Mouse (Mus musculus) cerebellum, adult 9-10 months (tissue): Measurements from ENCODE around the gene Anapc15.

Experiments used
- DNase-seq: peaks from one replicate; pipeline ENCODE4 v3.0.0; 2022

Anapc15 gene

DNA sequence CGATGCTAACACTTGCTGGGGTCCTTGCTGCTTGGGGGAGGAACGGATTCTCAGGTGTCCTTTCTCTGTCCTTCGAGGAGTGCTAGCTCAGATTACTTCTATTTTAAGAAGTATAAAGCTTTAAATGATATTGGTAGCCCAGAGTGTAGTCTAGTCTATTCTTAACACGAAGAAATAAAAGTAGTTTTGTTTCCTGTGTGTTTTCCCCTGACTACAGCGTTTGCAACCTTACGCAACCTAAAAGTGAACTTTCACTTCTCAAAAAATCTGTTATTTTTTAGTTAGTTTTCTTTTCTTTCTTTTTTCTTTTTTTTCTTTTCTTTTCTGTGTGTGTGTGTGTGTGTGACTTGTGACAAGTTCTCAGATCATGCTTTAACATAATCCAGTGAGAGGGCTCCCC, 11.8 kb upstream of the Anapc15 start:
- DNase-seq: no peak

DNA sequence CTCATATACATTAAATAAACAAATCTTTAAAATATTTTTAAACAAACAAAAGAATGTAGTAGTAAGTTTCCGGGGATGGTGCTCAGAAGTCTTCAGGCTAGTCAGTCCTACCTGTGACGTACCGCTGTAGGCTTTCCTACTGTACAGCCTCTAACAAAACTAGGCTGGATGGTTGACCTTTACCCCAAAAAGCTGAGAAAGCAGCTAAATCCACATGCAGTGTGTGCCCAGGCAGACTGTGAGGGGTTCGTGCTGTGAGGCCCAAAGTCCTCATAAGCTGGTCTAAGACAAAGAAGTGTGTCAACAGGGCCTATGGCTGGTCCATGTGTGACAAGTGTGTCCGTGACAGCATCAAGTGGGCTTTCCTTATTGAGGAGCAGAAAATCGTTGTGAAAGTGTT, 10.7 kb upstream of the Anapc15 start:
- DNase-seq: no peak

DNA sequence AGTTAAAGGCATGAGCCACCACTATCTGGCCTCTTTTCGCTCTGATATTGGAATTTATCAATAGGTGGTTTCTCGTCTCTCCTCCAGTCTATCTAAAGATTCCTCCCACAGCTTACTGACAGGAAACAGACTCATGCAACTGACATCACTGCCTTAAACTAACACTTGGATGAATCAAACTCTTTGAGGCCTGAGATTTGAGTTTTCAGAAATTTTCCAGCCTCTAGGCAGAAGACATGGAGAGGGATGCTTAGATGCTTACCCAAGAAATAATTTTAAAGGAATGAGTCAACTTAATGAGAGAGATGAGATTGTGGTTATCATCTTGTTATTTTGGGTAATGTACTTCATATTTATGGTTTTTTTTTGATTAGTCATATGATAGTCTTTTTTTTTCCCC, 9.7 kb upstream of the Anapc15 start:
- no peak for DNase-seq

DNA sequence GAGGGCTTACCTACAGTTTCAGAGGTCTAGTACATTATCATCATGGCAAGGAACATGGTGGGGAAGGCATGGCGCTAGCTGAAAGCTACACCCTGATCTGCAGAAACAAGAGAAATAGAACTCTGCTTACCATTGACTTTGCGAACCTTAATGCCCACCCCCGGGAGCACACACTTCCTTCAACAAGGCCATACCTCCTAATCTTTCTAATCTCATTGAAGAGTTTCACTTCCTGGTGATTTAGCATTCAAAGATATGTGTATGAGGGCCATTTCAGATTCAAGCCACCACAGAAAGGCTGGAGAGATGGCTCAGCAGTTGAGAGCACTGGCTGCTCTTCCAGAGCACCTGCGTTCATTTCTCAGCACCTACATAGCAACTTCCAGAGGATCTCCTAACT, 6.4 kb upstream of the Anapc15 start, which contains the start of gene Folr2:
Gene Folr2, minus strand, starts transcription at position 101 of the 400 bp plus-strand sequence.
- no peak for DNase-seq

DNA sequence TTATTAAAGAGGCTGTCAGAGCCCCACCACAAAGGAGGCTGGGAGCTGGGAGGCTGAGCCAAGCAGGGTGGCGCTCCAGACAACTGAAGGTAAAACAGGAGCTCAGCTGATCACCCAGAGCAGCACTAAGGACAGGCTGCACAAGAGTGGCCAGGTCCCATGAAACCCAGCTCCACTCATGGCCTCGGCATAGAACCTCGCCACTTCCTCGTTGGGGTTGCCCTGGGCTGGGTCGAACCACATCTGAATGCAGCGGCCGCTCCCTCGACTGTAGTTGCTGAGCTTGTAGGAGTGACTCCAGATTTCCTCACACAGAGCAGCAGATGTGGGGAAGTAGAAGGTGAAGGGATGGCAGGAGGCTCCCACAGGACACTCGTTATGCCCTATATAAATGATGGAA, 5.2 kb upstream of the Anapc15 start:
- no peak for DNase-seq

DNA sequence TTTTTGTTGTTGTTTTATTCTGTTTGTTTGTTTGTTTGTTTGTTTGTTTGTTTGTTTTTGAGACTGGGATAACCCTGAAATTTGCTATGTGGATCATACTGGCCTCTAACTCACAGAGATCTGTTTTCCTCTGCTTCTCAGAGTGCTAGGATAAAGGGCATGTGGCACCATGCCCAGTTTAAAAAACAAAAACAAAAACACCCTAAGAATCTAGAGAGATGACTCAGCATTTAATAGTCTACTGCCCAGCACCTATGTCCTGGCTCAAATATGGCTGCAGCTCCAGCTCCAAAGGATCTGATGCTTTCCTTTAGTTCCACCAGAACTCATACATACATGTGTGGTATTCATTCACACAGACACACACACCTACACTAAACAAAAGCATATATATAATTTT, 2.5 kb upstream of the Anapc15 start:
- DNase-seq: no peak

DNA sequence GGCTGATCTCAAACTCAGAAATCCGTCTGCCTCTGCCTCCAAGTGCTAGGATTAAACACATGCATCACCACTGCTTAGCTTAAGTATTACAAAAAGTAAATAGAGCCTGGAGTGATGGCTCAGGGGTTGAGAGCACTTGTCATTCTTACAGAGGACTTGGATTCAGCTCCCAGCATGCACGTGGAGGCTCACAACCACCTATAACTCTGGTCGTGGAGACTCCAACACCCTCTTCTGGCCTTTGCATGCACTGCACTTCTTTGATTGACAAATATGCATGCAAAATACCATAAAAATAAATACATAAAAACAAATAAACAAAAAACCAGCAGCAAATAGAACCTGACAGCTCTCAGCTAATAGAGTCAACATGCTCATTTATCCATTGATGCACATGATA, 1.2 kb upstream of the Anapc15 start:
- DNase-seq: no peak

DNA sequence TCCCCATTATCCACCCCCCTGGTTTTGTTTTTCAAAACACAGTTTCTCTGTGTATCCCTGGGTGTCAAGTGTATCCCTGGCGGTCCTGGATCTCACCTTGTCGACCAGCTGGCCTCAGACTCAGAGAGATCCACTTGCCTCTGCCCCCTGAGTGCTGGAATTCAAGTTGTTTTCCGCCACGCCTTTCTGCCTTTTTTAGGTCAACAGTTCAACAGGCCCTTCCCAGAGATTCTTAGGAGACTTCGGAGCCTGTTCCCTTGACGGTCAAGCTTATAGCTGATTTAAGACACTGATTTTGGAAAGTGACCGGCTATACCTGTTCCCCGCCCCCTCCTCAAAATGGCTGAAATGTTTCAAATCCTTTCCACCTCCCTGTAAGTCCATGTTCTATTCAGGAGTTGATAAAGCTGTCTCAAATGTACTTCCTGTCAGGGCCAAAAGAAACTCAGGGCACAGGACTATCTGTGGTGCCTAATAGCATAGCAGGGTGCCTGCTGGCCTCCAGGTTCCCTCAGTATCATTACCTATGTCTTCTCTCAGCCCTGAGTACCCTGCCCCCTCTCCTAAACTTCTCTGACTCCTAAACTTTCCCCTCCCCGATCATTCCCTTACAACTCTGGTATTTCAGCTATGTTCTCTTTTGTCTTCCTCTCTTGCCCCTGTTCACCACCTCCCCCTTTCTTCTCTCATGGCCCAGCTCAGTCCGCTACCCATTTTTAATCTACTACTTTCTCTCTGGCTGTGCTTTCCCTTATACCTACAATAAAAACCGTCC, 3.2 kb downstream of the Anapc15 start:
- DNase-seq: no peak

DNA sequence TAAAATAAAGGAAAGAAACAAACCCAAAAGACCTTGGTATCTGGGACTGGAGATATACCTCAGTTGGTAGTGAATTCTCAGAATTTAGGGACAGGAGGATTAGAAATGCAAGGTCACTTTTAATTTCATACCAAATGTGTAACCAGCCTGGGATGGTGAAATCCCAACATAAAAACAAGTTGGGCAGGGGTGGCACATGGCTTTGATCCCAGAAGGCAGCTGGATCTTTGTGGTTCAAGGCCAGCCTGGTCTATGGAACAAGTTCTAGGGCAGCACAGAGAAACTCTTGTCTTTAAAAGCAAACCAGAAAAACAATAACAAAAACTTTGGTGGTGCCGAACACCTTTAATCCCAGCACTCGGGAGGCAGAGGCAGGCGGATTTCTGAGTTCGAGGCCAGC, 4.0 kb downstream of the Anapc15 start:
- no peak for DNase-seq

DNA sequence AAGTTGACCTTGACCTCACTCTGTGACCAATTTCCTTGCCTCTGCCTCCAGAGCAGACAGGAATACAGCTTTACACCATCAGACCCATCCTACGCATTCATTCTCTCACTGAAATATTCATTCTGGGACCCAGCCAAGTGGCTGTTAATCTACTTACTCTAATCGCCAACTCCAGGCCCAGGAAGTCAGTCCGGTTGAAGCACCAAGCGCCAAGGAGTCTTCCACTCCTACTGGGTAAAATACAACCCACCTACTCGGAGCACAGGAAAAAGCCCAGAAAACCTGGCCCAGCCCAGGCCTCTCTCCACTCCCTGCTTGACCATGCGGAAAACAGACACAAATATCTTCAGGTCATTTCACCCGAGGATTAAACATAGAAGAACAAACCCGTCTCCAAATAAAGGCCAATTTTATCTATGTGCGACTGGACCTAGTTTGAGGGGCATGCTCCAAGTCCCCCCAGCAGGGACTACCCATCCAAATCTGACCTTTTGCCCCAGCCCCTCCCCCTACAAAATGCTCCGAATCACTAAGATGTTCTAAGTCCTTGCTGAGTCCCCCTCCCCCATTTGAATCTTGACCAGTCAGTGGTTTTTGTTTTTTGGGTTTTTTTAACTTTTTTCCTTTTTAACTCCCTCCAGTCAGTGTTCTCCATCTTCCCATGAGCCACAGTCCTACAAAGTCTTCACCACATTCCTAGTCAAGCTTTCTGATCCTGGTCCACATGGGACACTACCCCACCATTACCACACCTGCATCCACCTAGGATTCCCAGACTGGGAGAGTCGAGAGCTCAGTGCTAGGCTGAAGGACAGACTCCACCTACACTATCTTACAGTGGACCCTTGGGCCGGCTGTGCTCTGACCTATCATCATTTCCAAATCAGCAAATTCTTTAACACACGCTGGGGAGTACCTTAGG, 5.0 kb downstream of the Anapc15 start:
- no peak for DNase-seq

DNA sequence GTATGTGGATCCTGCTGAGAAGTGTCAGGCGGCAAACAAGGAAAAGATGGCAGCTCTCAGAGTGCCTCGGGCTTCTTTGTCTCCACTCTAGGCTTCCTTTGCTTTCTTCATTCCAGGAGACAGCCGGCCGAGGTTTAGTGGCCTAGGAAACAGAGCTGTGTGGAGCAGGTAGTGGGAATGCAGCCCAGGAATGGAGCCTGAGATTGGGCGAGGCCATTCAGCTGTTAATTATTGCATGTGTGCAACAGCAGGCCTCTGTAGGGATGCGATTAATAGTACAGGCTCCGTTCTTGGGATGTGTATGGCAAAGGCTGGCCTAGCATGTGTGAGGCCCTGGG, 5.6 kb downstream of the Anapc15 start:
- no peak for DNase-seq

DNA sequence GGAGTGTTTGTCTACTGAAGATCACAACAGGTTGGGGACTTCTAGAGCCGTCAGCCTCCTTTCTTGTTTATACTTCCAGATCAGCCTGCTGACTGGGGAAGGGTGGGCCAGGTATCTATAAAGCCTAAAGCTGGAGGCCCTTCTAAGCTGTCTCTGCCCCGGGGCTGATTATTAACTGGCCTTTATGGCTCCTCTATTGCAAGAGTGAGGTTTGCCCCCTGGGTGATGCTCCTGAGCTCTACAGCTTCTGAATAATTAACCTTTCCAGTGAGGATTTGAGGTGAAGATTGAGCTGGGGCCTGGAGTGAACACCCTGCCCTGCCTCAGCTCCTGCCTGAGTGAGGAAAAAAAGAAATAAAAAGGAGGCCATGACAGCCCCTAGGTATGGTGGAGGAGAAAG, 7.1 kb downstream of the Anapc15 start, which contains the start of gene Folr1:
Gene Folr1, minus strand, starts transcription at position 160 of the 400 bp plus-strand sequence.
- DNase-seq: no peak

DNA sequence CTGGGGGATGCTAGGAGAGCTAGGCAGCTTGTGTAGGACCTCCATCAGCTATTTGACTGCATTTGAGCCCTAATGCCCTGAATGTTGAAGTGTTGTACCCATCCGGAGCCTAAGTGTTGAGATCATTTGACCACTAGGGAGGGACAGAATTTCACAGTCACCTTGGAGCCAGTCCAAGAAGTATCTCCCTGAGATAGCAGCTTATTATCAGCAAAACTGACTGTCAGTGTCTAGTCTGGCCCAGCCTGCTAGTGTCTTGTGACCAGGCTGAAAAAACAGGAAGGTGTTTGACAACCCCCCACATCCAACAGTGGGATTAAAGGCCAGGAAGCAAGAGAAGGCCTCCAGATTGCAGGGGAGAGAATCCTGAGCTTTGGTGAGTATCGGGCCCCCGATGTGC, 7.8 kb downstream of the Anapc15 start:
- DNase-seq: no peak

DNA sequence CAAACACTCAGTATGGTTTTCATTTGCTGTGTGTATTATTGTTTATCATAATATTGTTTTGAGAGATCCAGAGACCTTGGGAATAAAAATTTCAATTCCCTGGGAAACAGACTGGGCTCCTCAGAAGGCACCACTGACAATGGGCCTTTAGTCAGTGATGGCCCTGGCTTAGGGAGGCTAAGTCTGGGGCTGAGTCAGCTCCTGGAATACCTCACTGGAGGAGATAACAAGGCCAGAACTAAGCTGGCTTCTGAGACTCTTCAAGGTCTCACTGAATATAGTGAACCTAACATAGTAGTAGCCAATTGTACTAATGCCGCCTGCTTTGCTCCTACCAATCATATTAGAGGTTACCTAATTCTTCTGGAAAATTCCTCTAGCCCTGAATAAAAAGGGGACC, 12.5 kb downstream of the Anapc15 start:
- no peak for DNase-seq

DNA sequence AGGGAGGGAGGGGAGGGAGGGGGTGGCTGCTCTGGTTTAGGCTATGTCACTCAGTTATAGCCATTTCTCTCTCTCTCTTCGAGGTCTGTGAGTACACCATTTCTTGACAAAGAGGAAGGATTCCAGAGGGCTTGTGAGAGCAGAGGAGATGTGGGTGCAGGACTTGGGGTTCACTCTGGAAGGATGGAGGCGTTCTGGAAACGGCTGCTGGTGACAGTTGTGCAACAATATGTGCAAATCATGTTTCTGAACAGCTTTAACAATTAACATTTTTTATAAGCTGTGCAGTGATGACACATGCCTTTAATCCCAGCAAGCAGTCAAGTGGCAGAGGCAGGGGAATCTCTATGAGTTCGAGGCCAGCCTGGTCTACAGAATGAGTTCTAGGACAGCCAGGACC, 17.3 kb downstream of the Anapc15 start:
- no peak for DNase-seq

DNA sequence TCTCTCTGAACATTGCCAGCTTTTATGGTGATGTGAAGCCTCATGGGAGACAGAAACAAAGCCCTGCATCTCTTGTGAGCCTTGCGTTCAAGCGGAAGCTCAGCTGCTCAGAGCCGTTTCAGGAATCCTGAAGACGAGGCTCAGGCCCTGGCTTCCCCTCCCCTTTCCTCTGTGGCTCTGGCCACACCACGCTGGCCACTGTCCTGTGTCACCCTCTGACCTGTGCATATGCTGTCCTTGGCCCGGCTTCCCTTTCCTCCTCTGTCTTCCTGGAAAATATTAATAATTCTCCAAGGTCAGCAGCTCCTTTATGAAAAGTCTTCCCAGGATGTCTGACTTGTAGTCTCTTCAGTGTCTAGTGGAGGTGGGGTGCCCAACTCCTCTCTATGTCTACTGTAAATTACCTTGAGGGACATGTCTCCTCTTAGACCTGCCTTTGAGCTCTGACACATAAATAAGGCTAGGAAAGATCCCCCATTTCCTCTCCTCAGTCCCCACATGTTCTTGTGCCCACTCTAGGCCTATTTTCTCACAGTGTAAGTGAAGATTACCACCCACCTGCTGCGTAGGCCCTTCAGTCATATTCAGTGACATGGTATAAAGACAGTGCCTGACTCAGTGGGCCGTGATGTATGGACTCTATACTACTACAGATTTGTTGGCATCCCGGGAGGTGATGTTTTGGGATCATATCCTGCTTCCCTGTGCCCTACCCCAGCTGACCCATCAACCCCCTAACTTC, 19.1 kb downstream of the Anapc15 start:
- no peak for DNase-seq

DNA sequence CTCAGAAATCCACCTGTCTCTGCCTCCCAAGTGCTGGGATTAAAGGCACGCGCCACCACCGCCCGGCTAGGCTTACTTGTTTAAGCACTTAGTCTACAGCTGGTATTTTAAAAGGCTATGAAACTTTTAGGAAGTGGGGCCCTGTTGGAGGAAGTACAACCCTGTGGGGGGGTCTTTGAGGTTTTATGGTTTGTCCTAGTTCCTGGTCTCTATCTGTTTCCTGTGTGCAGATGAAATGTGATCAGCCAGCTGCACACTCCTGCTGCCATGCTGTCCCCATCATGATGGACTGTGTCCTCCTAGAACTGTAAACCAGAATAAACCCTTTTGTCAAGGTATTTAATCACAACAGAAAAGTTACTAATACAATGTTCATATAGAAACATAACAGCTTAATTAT, 20.6 kb downstream of the Anapc15 start:
- DNase-seq: no peak

DNA sequence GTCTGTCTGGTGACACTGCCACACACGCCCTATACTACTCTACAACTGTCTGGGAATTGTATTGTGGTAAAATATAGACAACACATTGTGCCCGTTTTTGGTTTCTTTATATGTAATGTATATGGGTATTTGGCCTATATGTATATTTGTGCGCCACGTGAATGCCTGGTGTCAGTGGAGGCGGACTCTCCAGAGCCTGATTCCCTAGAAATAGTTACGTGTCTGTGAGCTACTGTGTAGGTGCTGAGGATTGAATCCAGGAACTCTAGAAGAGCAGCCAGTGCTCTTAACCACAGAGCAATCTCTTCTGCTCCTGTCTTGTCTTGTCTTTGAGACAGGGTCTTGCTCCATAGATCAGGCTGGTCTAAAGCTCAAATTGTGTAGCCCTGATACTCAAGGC, 22.8 kb downstream of the Anapc15 start:
- DNase-seq: no peak

DNA sequence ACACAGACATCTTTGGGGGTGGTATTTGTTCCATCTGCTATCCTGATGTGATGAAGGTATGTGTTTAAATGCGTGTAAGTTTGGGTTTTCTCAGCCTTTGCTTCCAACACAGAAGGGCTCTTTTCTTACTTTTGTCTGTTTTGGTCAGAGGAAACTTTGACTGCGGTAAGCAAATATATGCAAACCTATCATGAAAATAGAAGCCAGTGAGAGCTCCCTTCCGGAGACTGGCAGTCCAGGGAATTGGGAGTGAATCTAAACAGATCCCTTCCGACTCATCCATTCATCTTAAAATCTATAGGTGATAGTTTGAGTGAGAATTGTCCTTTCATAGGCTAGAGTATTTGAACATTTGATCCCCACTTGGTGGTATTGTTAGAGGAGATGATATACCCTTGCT, 24.9 kb downstream of the Anapc15 start:
- no peak for DNase-seq

DNA sequence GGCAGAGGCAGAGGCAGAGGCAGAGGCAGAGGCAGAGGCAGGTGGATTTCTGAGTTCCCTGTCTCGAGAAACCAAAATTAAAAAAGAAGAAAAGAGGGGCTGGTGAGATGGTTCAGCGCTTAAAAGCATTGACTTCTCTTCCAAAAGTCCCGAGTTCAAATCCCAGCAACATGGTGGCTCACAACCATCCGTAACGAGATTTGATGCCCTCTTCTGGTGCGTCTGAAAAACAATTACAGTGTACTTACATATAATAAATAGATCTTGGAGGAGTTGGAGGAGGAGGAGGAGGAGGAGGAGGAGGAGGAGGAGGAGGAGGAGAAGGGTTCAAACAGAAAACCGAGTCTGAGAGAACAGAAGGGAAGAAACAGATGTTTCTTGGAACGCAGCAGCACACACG, 32.2 kb downstream of the Anapc15 start:
- DNase-seq: no peak

DNA sequence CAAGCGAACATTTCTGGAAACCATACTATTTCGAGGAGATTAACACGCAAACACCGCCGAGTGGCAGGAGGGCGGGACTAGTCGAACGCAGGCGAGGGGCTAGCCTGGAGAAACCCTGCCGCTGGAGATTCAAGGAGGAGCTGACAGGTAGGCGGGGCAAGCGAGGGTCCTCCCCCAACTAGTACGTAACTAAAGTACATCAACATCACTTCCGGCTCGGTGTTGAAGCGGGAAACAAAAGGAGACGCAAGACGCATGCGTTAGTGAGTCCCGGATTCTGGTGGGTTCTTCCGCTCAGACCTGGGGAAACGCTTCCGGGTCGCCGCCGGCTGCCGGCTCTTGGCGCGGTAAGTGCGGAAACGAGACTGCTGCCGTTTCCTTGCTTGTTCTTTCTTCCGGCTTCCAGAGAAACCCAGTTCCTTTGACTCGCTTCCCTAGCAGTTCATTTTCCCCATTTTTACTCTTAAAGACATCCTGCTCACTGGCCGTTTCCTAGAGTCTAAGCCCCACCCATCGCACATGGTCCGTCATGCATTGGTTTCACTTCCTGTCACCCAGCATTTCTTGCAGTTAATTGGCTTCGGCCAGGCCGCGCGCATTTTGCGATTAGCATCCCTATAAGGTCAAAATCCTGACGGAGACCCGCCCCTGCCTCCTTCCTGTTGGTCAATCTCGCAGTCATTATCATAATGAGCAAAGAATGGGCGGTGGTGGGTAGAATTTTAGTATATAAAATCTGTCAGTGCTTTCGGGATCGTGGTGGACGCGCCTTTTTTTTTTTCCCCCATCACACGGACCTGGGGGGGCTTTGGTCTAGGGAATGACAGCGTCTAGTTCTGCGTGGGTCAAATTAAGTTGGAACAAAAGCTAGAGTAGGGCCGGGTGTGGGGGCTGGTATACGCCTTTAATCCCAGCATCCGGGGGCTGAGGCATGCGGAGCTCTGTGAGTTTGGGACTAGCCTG, 32.9 kb downstream of the Anapc15 start:
- DNase-seq: peak; percentile 99
